In genomic region chr3:103101909-103102308, GRCm38 (mm10) we compare ENCODE assay signal across 8 mouse cellular contexts. TPM values are rescaled to one million over a fixed set of nuclear protein-coding genes. Genes with fewer than 3 reads are reported as not detected.
A peak's percentile ranks its signal among the peaks of the same experiment; 100 is the strongest.
DNase-seq lines count a peak whose midpoint lies in the region; ATAC-seq and TF ChIP-seq lines count a peak whose summit lies in the region.

No protein-coding gene starts in this region.

- no peaks in the 10 kb centered on the region for H3K36me3 ChIP-seq in testis, adult 2 months (ENCODE audit: control insufficient read depth, insufficient read depth, low read length)
- H3K36me3 ChIP-seq in hindbrain, embryonic 11.5 days (ENCODE audit: control insufficient read depth, insufficient read depth, low read length), result no peaks in the 10 kb centered on the region
- H3K36me3 ChIP-seq in lung, postnatal 0 days (ENCODE audit: insufficient read depth, low read length), result no peaks in the 10 kb centered on the region

- H3K4me3 ChIP-seq in testis, adult 2 months (ENCODE audit: control insufficient read depth, low read depth, low read length), result peak overlapping the region; percentile 92
- peak overlapping the region; percentile 38 for H3K4me3 ChIP-seq in hindbrain, embryonic 11.5 days (ENCODE audit: low read depth, low read length)
- H3K4me3 ChIP-seq in lung, postnatal 0 days (ENCODE audit: low read depth, low read length), result peak overlapping the region; percentile 72

- no peak overlapping the region for H3K27ac ChIP-seq in testis, adult 2 months (ENCODE audit: control insufficient read depth, insufficient read depth, low read depth, low read length)
- no peak overlapping the region for H3K27ac ChIP-seq in hindbrain, embryonic 11.5 days (ENCODE audit: low read depth, low read length)
- H3K27ac ChIP-seq in lung, postnatal 0 days (ENCODE audit: low read length), result peak overlapping the region; percentile 15; the same call in 1 of the 2 replicates

- H3K9me3 ChIP-seq in hindbrain, embryonic 11.5 days (ENCODE audit: control insufficient read depth, low read length), result no peaks in the 10 kb centered on the region
- H3K9me3 ChIP-seq in lung, postnatal 0 days (ENCODE audit: low read length), result no peaks in the 10 kb centered on the region

- ATAC-seq in hindbrain, embryonic 11.5 days (ENCODE audit: low FRiP score), result peak; percentile 42
- peak; percentile 34 for ATAC-seq in lung, postnatal 0 days

- TF ChIP-seq CTCF in testis, adult 2 months (IDR thresholded peaks at IDR 0.05; ENCODE audit: control insufficient read depth, insufficient read depth, insufficient replicate concordance, low read depth, low read length), result no peak
- no peak for TF ChIP-seq CTCF in lung, postnatal 0 days (IDR thresholded peaks at IDR 0.05)

- H3K27me3 ChIP-seq in testis, adult 2 months (ENCODE audit: control insufficient read depth, insufficient read depth, low read length), result no peaks in the 10 kb centered on the region
- peaks cover 11% of the 10 kb centered on the region for H3K27me3 ChIP-seq in hindbrain, embryonic 11.5 days (ENCODE audit: control insufficient read depth, insufficient read depth, low read length)
- H3K27me3 ChIP-seq in lung, postnatal 0 days (replicated peaks; ENCODE audit: insufficient read depth, low read length), result no peaks in the 10 kb centered on the region

- 0 out of 2 replicates have a peak overlapping the region, but pooled peaks have one; percentile 37 for H3K9ac ChIP-seq in hindbrain, embryonic 11.5 days (ENCODE audit: low read depth, low read length)
- peak overlapping the region; percentile 48; the same call in 1 of the 2 replicates for H3K9ac ChIP-seq in lung, postnatal 0 days (replicated peaks; ENCODE audit: low read depth)

- no peak for TF ChIP-seq POLR2A in testis, adult 2 months (IDR thresholded peaks at IDR 0.05; ENCODE audit: control insufficient read depth, low read depth, low read length)

- H3K4me1 ChIP-seq in testis, adult 2 months (ENCODE audit: control insufficient read depth, insufficient read depth, low read length), result peaks cover 4% of the 10 kb centered on the region; the same call in 1 of the 2 replicates
- H3K4me1 ChIP-seq in hindbrain, embryonic 11.5 days (replicated peaks; ENCODE audit: control insufficient read depth, insufficient read depth, low read length), result no peaks in the 10 kb centered on the region
- no peaks in the 10 kb centered on the region; the same call in 1 of the 2 replicates for H3K4me1 ChIP-seq in lung, postnatal 0 days (ENCODE audit: insufficient read depth, low read depth, low read length)

- peak overlapping the region; percentile 64 for H3K4me2 ChIP-seq in hindbrain, embryonic 11.5 days (replicated peaks; ENCODE audit: low read depth, low read length)
- peak overlapping the region; percentile 89 for H3K4me2 ChIP-seq in lung, postnatal 0 days (replicated peaks; ENCODE audit: low read depth, low read length)

- no peak for TF ChIP-seq EP300 in lung, postnatal 0 days (IDR thresholded peaks at IDR 0.05)

- peak; percentile 3 for DNase-seq in adrenal gland, postnatal 10 days
- no peak for DNase-seq in adrenal gland, postnatal 25 days
- no peak for DNase-seq in testis, postnatal 10 days (ENCODE audit: low spot score)
- no peak for DNase-seq in hindbrain, embryonic 11.5 days (ENCODE audit: low spot score)
- peak; percentile 51 for DNase-seq in lung, postnatal 0 days (ENCODE audit: low spot score)
- no peak for DNase-seq in ovary, postnatal 36 days (ENCODE audit: low spot score)
- DNase-seq in adrenal gland, postnatal 4 days (ENCODE audit: low spot score in 2 of 2), result no peak

- 2% methylated on average over 14 of the region's 14 CpGs for WGBS in hindbrain, embryonic 11.5 days
- WGBS in lung, postnatal 0 days, result 6% methylated on average over 14 of the region's 14 CpGs

RNA-seq across cellular contexts. Expression of gene Dennd2c, which starts 0.5 kb away (rescaled TPM):
- 1 to 10 TPM; 2.0 to 3.4 TPM for total RNA-seq in adrenal gland, postnatal 10 days (2021)
- 1.4 and 1.5 TPM in 2 replicates for total RNA-seq in adrenal gland, postnatal 25 days (2021)
- polyA plus RNA-seq in testis, adult 2 months (2012; rRNA removed), result 0.88 and 1.1 TPM in 2 replicates
- 2.5 and 2.9 TPM in 2 replicates for polyA plus RNA-seq in hindbrain, embryonic 11.5 days (2014; fragmentation: Nextera tagmentation; extraction: Ambion mirVana)
- 3.4 and 3.5 TPM in 2 replicates for polyA plus RNA-seq in lung, postnatal 0 days (2015; fragmentation: Nextera tagmentation; extraction: Ambion mirVana)
- 1 to 10 TPM; 3.1 to 3.8 TPM for total RNA-seq in adrenal gland, postnatal 4 days (2021)

RNA-seq across cellular contexts. Expression of gene Ampd1, which starts 28.1 kb away (rescaled TPM):
- total RNA-seq in adrenal gland, postnatal 10 days (2021), result 10 to 100 TPM in 1 of 2 experiments, 1 to 10 TPM in 1; 8.3 to 19.9 TPM
- total RNA-seq in adrenal gland, postnatal 25 days (2021), result not detected in 2 replicates
- polyA plus RNA-seq in testis, adult 2 months (2012; rRNA removed), result 1.3 and 1.5 TPM in 2 replicates
- 0.08 and 0.31 TPM in 2 replicates for polyA plus RNA-seq in hindbrain, embryonic 11.5 days (2014; fragmentation: Nextera tagmentation; extraction: Ambion mirVana)
- 0.44 and 0.45 TPM in 2 replicates for polyA plus RNA-seq in lung, postnatal 0 days (2015; fragmentation: Nextera tagmentation; extraction: Ambion mirVana)
- 1 to 10 TPM; 3.4 to 7.6 TPM for total RNA-seq in adrenal gland, postnatal 4 days (2021)

RNA-seq across cellular contexts. Expression of gene Nras, which starts 43.8 kb away (rescaled TPM):
- total RNA-seq in adrenal gland, postnatal 10 days (2021), result 10 to 100 TPM; 83.3 to 99.7 TPM
- 35.6 and 60.0 TPM in 2 replicates for total RNA-seq in adrenal gland, postnatal 25 days (2021)
- 60.9 and 72.3 TPM in 2 replicates for polyA plus RNA-seq in testis, adult 2 months (2012; rRNA removed)
- 143 and 160 TPM in 2 replicates for polyA plus RNA-seq in hindbrain, embryonic 11.5 days (2014; fragmentation: Nextera tagmentation; extraction: Ambion mirVana)
- 48.0 and 53.6 TPM in 2 replicates for polyA plus RNA-seq in lung, postnatal 0 days (2015; fragmentation: Nextera tagmentation; extraction: Ambion mirVana)
- 100 to 1,000 TPM; 105 to 109 TPM for total RNA-seq in adrenal gland, postnatal 4 days (2021)

Comparison
In these comparisons a context has a peak if more than half of its experiments do, and no peak if none do; other contexts are left out.
1. DNase-seq: peak in adrenal gland, postnatal 10 days (single experiment) and lung, postnatal 0 days (single experiment); none in adrenal gland, postnatal 25 days (single experiment), testis, postnatal 10 days (single experiment), hindbrain, embryonic 11.5 days (single experiment), ovary, postnatal 36 days (single experiment) and adrenal gland, postnatal 4 days (0 of 2).
2. H3K4me3 ChIP-seq: peak in every context shown above with its lines; median percentile 92 in testis, adult 2 months; 72 in lung, postnatal 0 days; 38 in hindbrain, embryonic 11.5 days.